Mouse (Mus musculus): Measurements from ENCODE around the gene Enoph1. TPM values are rescaled to one million over a fixed set of nuclear protein-coding genes. Genes with fewer than 3 reads are reported as not detected.

Enoph1 gene
- polyA plus RNA-seq, 1 experiment from 2014 or later, result 43.4 TPM

GRCm38 (mm10) chr5:100074571-100074970, 34.8 kb downstream of the Enoph1 start:
- Histone ChIP-seq H3K9me3 (ENCODE audit: control insufficient read depth, low read length) (no peaks in the 10 kb centered on the region), H3K27ac (replicated peaks; ENCODE audit: low read depth, low read length) (no peak overlapping the region), H3K4me1 (ENCODE audit: control insufficient read depth, insufficient read depth, low read length) (0 out of 2 replicates have a peak, but pooled peaks cover 5% of the 10 kb centered on the region), H3K36me3 (ENCODE audit: control insufficient read depth, insufficient read depth, low read length) (peaks cover 13% of the 10 kb centered on the region), H3K4me3 (replicated peaks; ENCODE audit: low read depth, low read length) (no peak overlapping the region), H3K4me2 (ENCODE audit: low read length) (no peak overlapping the region), H3K9ac (replicated peaks; ENCODE audit: low read length) (no peak overlapping the region), H3K27me3 (ENCODE audit: control insufficient read depth, insufficient read depth, low read length) (no peaks in the 10 kb centered on the region)
- ATAC-seq (ENCODE audit: low FRiP score, low TSS enrichment) (no peak), DNase-seq (peak; percentile 61)
- WGBS, result 59% methylated on average over 4 of the region's 4 CpGs

DNA sequence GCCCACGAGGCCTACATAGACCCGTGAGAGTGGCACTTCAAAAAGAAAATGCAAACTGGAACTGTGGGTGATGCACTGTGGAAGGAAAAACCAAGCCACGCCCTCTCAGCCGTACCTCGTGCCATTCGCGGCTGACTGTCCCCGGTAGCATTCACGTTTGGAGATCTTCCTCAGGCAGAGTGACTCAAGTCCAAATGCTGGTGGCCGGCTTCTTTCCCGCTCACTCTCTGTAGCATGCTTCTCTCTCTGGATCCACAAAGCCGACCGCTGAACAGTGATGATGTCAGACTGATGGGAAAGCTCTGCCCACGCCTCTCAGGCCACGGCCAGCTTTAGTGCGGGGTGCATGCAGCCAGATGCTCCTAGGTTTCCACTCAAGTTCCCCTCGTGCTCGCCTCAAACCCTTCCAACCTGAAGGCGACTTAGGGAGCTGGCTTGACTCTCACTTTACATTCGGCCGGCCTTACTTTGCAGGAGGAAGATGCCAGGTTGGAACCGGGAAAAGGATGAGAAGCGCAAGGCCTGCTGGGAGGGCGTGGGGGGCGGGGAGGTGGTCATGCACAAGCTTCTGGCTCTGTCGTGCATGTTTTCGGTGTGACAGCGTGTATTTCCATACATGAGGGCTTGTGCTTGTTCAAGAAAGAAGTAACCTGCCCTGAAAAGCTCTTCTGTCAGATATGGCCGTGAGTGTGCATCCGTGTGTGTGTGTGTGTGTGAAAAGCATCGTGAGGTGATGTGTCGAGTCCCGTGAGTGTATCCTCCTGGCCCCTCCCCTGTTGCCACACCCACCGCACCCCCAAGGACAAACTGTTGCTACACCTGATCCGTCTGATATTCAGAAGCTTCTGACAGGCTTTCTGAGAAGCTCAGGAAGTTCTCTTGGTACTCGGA, 39.5 kb downstream of the Enoph1 start:
- Histone ChIP-seq H3K27me3 (ENCODE audit: control insufficient read depth, insufficient read depth, low read length) (no peaks in the 10 kb centered on the region), H3K9ac (replicated peaks; ENCODE audit: low read length) (peak overlapping the region; percentile 43), H3K27ac (replicated peaks; ENCODE audit: low read depth, low read length) (no peak overlapping the region), H3K9me3 (ENCODE audit: control insufficient read depth, low read length) (no peaks in the 10 kb centered on the region), H3K4me1 (ENCODE audit: control insufficient read depth, insufficient read depth, low read length) (0 out of 2 replicates have a peak, but pooled peaks cover 5% of the 10 kb centered on the region), H3K4me2 (ENCODE audit: low read length) (peak overlapping the region; percentile 48), H3K4me3 (replicated peaks; ENCODE audit: low read depth, low read length) (peak overlapping the region; percentile 25), H3K36me3 (ENCODE audit: control insufficient read depth, insufficient read depth, low read length) (no peaks in the 10 kb centered on the region)
- 31% methylated on average over 36 of the region's 36 CpGs for WGBS
- DNase-seq (peak; percentile 49), ATAC-seq (ENCODE audit: low FRiP score, low TSS enrichment) (peak; percentile 35; the same call in 1 of the 2 replicates)

GRCm38 (mm10) chr5:100079931-100080275, 40.1 kb downstream of the Enoph1 start:
- ATAC-seq (ENCODE audit: low FRiP score, low TSS enrichment), result no peak
- Histone ChIP-seq H3K27ac (replicated peaks; ENCODE audit: low read depth, low read length) (no peak overlapping the region), H3K9ac (replicated peaks; ENCODE audit: low read length) (no peak overlapping the region), H3K36me3 (ENCODE audit: control insufficient read depth, insufficient read depth, low read length) (no peaks in the 10 kb centered on the region), H3K9me3 (ENCODE audit: control insufficient read depth, low read length) (no peaks in the 10 kb centered on the region), H3K4me2 (ENCODE audit: low read length) (peak overlapping the region; percentile 48; the same call in 1 of the 2 replicates), H3K4me1 (ENCODE audit: control insufficient read depth, insufficient read depth, low read length) (0 out of 2 replicates have a peak, but pooled peaks cover 5% of the 10 kb centered on the region), H3K4me3 (replicated peaks; ENCODE audit: low read depth, low read length) (no peak overlapping the region), H3K27me3 (ENCODE audit: control insufficient read depth, insufficient read depth, low read length) (no peaks in the 10 kb centered on the region)
- WGBS, result 75% methylated on average over 8 of the region's 8 CpGs
- no peak for DNase-seq

- H3K9ac ChIP-seq (replicated peaks; ENCODE audit: low read length), result no peak overlapping the region
- H3K36me3 ChIP-seq (ENCODE audit: control insufficient read depth, insufficient read depth, low read length), result no peaks in the 10 kb centered on the region
- DNase-seq (no peak), ATAC-seq (ENCODE audit: low FRiP score, low TSS enrichment) (no peak)
- H3K4me2 ChIP-seq (ENCODE audit: low read length), result no peak overlapping the region
- H3K4me3 ChIP-seq (replicated peaks; ENCODE audit: low read depth, low read length), result no peak overlapping the region
- H3K27me3 ChIP-seq (ENCODE audit: control insufficient read depth, insufficient read depth, low read length), result no peaks in the 10 kb centered on the region
- no peak overlapping the region for H3K27ac ChIP-seq (replicated peaks; ENCODE audit: low read depth, low read length)
- no peaks in the 10 kb centered on the region for H3K9me3 ChIP-seq (ENCODE audit: control insufficient read depth, low read length)
- H3K4me1 ChIP-seq (ENCODE audit: control insufficient read depth, insufficient read depth, low read length), result 0 out of 2 replicates have a peak, but pooled peaks cover 5% of the 10 kb centered on the region
- WGBS, result 91% methylated on average over 4 of the region's 4 CpGs
Measured at GRCm38 (mm10) chr5:100082006-100082405, 42.2 kb downstream of the Enoph1 start.

GRCm38 (mm10) chr5:100083953-100084562, 44.3 kb downstream of the Enoph1 start:
- Histone ChIP-seq H3K9ac (replicated peaks; ENCODE audit: low read length) (no peak overlapping the region), H3K36me3 (ENCODE audit: control insufficient read depth, insufficient read depth, low read length) (no peaks in the 10 kb centered on the region), H3K4me1 (ENCODE audit: control insufficient read depth, insufficient read depth, low read length) (0 out of 2 replicates have a peak, but pooled peaks cover 3% of the 10 kb centered on the region), H3K4me3 (replicated peaks; ENCODE audit: low read depth, low read length) (no peak overlapping the region), H3K27me3 (ENCODE audit: control insufficient read depth, insufficient read depth, low read length) (no peaks in the 10 kb centered on the region), H3K27ac (replicated peaks; ENCODE audit: low read depth, low read length) (no peak overlapping the region), H3K9me3 (ENCODE audit: control insufficient read depth, low read length) (no peaks in the 10 kb centered on the region), H3K4me2 (ENCODE audit: low read length) (no peak overlapping the region)
- DNase-seq, result peak; percentile 67
- ATAC-seq (ENCODE audit: low FRiP score, low TSS enrichment), result no peak
- WGBS, result 61% methylated on average over 12 of the region's 12 CpGs

DNA sequence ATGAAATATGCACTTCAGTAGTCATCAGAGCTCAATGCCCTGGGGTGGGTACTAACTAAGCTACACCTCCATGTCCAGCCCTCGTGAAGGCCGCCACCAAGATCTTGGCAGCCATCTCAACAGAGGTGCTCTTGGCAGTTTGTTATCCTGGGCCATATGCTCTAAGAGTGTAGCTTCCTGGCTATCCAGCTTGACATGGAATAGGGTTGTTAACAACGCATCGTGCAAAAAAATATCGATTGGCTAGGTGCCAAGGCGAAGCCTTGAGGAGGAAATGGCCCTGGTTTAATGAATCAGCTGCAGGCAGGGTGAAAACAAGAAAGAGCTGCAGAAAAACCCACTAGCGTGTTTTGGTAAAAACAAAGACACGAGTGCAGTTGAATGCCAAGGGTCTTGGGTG, 45.3 kb downstream of the Enoph1 start:
- Histone ChIP-seq H3K27ac (replicated peaks; ENCODE audit: low read depth, low read length) (no peak overlapping the region; the same call in 1 of the 2 replicates), H3K27me3 (ENCODE audit: control insufficient read depth, insufficient read depth, low read length) (no peaks in the 10 kb centered on the region), H3K36me3 (ENCODE audit: control insufficient read depth, insufficient read depth, low read length) (no peaks in the 10 kb centered on the region), H3K9me3 (ENCODE audit: control insufficient read depth, low read length) (no peaks in the 10 kb centered on the region), H3K4me1 (ENCODE audit: control insufficient read depth, insufficient read depth, low read length) (no peaks in the 10 kb centered on the region), H3K4me2 (ENCODE audit: low read length) (no peak overlapping the region), H3K4me3 (replicated peaks; ENCODE audit: low read depth, low read length) (no peak overlapping the region), H3K9ac (replicated peaks; ENCODE audit: low read length) (no peak overlapping the region)
- DNase-seq (peak; percentile 51), ATAC-seq (ENCODE audit: low FRiP score, low TSS enrichment) (no peak)
- 74% methylated on average over 8 of the region's 8 CpGs for WGBS

DNA sequence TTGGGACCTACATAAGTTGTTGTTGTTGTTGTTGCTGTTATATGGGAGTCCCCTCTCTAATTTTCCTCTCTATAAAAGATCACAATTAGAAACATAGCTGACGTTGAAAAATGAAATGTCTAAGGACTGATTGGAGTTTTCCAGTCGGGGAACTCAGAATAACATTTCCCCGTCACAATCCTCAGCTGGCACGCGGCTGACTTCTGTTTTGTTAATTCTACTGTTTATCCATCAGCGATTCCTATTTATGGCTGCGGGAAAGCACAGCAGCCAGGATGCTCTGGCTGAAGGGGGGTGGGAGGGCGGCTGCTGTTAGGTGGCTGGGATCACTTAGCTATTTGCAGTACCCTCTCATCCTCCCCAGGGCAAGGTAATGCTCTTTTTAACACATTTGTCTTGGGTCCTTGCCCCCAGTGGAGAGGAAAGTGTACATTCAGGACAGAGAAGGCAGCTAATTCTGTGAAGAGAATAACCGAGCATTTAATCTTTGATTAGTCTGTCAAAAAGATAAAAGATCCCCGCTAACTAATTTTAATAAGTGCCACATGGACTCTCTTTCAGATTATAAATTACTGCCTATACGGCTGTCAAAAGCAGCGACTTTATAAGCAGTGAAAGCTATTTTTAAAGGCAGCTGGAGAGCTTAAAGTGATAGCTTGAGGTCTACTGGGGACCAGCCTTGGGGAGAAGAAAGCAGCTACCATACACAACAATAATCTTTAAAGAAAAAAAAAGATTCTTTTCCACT, 50.9 kb downstream of the Enoph1 start:
- Histone ChIP-seq H3K27ac (replicated peaks; ENCODE audit: low read depth, low read length) (peak overlapping the region; percentile 74), H3K9ac (replicated peaks; ENCODE audit: low read length) (no peak overlapping the region; the same call in 1 of the 2 replicates), H3K9me3 (ENCODE audit: control insufficient read depth, low read length) (no peaks in the 10 kb centered on the region), H3K27me3 (ENCODE audit: control insufficient read depth, insufficient read depth, low read length) (no peaks in the 10 kb centered on the region), H3K4me1 (ENCODE audit: control insufficient read depth, insufficient read depth, low read length) (peaks cover 14% of the 10 kb centered on the region), H3K36me3 (ENCODE audit: control insufficient read depth, insufficient read depth, low read length) (no peaks in the 10 kb centered on the region), H3K4me2 (ENCODE audit: low read length) (peak overlapping the region; percentile 45), H3K4me3 (replicated peaks; ENCODE audit: low read depth, low read length) (0 out of 2 replicates have a peak overlapping the region, but pooled peaks have one; percentile 4)
- DNase-seq (peak; percentile 47), ATAC-seq (ENCODE audit: low FRiP score, low TSS enrichment) (peak; percentile 46; the same call in 1 of the 2 replicates)
- WGBS, result 14% methylated on average over 12 of the region's 12 CpGs

GRCm38 (mm10) chr5:100091263-100091594, 51.4 kb downstream of the Enoph1 start:
- H3K9ac ChIP-seq (replicated peaks; ENCODE audit: low read length), result 0 out of 2 replicates have a peak overlapping the region, but pooled peaks have one; percentile 42
- WGBS, result 22% methylated on average over 10 of the region's 10 CpGs
- no peak overlapping the region for H3K4me3 ChIP-seq (replicated peaks; ENCODE audit: low read depth, low read length)
- no peaks in the 10 kb centered on the region for H3K36me3 ChIP-seq (ENCODE audit: control insufficient read depth, insufficient read depth, low read length)
- H3K4me2 ChIP-seq (ENCODE audit: low read length), result peak overlapping the region; percentile 45
- no peaks in the 10 kb centered on the region for H3K9me3 ChIP-seq (ENCODE audit: control insufficient read depth, low read length)
- ATAC-seq (ENCODE audit: low FRiP score, low TSS enrichment), result 0 out of 2 replicates have a peak, but pooled peaks have one; percentile 40
- peak overlapping the region; percentile 74 for H3K27ac ChIP-seq (replicated peaks; ENCODE audit: low read depth, low read length)
- peaks cover 14% of the 10 kb centered on the region for H3K4me1 ChIP-seq (ENCODE audit: control insufficient read depth, insufficient read depth, low read length)
- peak; percentile 61 for DNase-seq
- H3K27me3 ChIP-seq (ENCODE audit: control insufficient read depth, insufficient read depth, low read length), result no peaks in the 10 kb centered on the region
